Mouse (Mus musculus): ENCODE results near the gene Hoxa3. TPM values are rescaled to one million over a fixed set of nuclear protein-coding genes. Genes with fewer than 3 reads are reported as not detected.

Gene Hoxa3
- polyA plus RNA-seq, 1 experiment from 2014 or later, result 0.32 TPM

DNA sequence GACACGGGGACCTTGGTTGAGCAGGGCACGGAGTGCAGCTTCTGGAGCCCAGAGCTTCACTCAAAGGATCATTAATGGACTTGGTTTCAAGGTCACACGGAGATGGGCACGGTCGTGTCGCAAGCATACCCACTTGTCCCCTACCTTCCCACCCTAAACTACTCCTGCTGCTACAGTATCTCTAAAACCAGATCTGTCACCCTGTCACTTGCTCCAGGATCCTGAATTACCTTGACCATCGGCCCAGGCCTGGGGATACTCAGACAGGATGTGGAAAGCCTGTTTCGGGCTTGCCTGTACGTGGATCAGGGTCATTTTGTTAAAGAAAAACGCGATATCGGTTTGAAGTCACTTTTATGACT, 3.5 kb downstream of the Hoxa3 start:
- 7% methylated on average over 12 of the region's 12 CpGs for whole genome bisulfite sequencing
- no peaks in the 10 kb centered on the region for H3K9me3 ChIP-seq
- peaks cover 10% of the 10 kb centered on the region; the same call in 1 of the 2 replicates for H3K4me1 ChIP-seq
- ATAC-seq (ENCODE audit: low FRiP score), result no peak
- no peaks in the 10 kb centered on the region for H3K36me3 ChIP-seq (replicated peaks)
- no peak overlapping the region for H3K9ac ChIP-seq
- H3K4me3 ChIP-seq (replicated peaks), result no peak overlapping the region
- no peak overlapping the region for H3K4me2 ChIP-seq
- H3K27me3 ChIP-seq, result peaks cover 99% of the 10 kb centered on the region
- H3K27ac ChIP-seq, result no peak overlapping the region

DNA sequence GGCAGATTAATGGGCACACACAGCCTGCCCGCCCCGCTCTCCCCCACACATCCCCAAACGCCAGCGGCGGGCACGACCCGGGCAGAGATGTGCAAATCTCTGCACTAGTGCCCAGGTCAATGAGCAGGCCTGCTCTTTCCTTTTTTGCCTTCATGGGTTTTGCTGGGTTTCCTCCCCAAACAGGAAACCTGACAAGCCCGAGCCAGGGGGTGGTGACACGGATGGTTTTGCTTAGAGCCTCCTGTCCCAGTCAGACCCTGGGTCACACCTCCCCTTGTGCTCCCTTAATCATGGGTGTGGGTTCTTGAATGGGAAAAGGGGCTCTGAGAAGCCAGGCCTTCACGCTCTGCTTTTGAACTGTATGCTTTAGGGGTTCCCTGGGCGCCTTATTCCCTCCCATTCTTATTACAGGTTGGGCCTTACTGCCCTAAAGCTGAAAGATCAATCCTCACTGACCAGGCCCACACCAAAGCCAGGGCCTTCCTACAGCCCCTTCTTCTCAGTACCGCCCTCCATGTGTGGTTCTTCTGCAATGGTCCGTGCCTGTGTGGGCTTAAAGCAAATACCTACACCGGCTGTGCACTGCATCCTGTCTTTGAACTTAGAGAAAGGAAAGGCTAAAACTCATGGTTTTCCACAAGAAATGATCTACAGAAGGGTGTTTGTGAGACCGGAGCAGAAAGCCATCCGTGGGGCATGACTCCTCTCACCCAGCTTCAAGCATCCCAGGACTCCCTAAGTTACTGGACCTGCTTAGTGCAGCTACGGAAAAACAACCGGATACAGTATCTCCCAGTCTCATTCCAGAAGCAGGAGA, 4.1 kb downstream of the Hoxa3 start:
- no peak for ATAC-seq (ENCODE audit: low FRiP score)

DNA sequence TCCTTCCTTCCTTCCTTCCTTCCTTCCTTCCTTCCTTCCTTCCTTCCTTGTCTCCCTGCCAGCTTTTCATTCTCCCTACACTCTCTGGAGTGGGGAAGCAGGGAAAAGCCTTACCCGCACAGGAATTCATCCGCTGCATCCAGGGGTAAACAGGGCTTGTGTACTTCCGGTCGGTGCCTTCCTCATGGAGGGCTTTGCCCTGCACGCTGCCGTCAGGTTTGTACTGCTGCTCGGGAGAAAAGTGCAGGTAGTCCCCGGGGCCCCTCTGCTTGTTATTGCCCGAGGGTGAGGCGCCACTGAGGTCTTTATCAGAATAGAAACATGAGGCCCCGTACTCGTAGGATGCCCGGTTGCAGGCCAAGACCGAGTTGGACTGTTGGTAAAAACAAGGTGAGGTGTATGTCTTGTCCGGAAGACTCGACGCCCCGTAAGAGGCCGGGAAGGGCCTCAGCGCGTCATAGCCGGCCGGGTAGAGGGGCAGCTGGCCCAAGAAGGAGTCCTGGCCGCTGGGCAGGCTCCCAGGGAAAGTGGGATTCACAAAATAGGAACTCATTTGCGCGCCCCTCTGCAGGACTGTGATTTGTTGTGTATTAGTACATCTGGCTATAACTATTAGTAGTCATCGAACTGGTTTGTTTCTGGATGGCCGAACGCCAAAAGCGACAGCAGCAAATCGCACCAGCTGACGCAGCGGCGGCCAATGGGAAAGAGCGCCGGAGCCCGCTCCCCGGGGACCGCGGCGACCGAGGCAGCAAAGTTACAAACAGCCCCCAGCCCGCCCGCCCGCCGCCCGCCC, 4.9 kb downstream of the Hoxa3 start, which contains the start of gene Hoxa6:
Hoxa6 (minus strand) TSS at position 651 of the 796 bp plus-strand sequence.
- Histone ChIP-seq H3K27ac (no peak within 1 kb of the TSS), H3K9ac (no peak within 1 kb of the TSS), H3K4me2 (no peak within 1 kb of the TSS), H3K9me3 (no peaks in the 10 kb centered on the region), H3K4me3 (replicated peaks) (no peak within 1 kb of the TSS), H3K4me1 (peaks cover 20% of the 10 kb centered on the region; the same call in 1 of the 2 replicates), H3K27me3 (peaks cover 99% of the 10 kb centered on the region), H3K36me3 (replicated peaks) (no peaks in the 10 kb centered on the region)
- WGBS, result 1% methylated on average over 44 of the region's 47 CpGs
- ATAC-seq (ENCODE audit: low FRiP score), result no peak

More for the DNA sequence above, 4.1 kb downstream of the Hoxa3 start:
- H3K9ac ChIP-seq, result no peak overlapping the region
- H3K4me1 ChIP-seq, result peaks cover 15% of the 10 kb centered on the region; the same call in 1 of the 2 replicates
- no peaks in the 10 kb centered on the region for H3K36me3 ChIP-seq (replicated peaks)
- H3K27ac ChIP-seq, result no peak overlapping the region
- H3K4me3 ChIP-seq (replicated peaks), result no peak overlapping the region
- 3% methylated on average over 17 of the region's 18 CpGs for WGBS
- H3K9me3 ChIP-seq, result no peaks in the 10 kb centered on the region
- H3K27me3 ChIP-seq, result peaks cover 99% of the 10 kb centered on the region
- no peak overlapping the region for H3K4me2 ChIP-seq

DNA sequence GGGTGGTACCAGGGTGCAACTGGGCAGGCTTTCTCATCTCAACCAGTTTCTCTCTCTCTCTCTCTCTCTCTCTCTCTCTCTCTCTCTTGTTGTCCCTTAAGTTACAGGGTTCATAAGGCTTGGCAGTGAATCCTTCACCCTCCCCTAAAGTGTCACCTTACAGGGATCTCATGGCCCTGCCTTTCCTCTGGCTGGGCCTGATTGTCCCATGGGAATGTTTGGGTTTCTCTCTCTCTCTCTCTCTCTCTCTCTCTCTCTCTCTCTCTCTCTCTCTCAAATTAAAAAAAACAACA, 5.5 kb downstream of the Hoxa3 start:
- H3K27ac ChIP-seq, result no peak overlapping the region
- no peak overlapping the region for H3K4me2 ChIP-seq
- no peak for ATAC-seq (ENCODE audit: low FRiP score)
- H3K4me1 ChIP-seq, result peaks cover 20% of the 10 kb centered on the region; the same call in 1 of the 2 replicates
- H3K4me3 ChIP-seq (replicated peaks), result no peak overlapping the region
- peaks cover 99% of the 10 kb centered on the region for H3K27me3 ChIP-seq
- H3K9ac ChIP-seq, result no peak overlapping the region
- no peaks in the 10 kb centered on the region for H3K36me3 ChIP-seq (replicated peaks)
- no peaks in the 10 kb centered on the region for H3K9me3 ChIP-seq

DNA sequence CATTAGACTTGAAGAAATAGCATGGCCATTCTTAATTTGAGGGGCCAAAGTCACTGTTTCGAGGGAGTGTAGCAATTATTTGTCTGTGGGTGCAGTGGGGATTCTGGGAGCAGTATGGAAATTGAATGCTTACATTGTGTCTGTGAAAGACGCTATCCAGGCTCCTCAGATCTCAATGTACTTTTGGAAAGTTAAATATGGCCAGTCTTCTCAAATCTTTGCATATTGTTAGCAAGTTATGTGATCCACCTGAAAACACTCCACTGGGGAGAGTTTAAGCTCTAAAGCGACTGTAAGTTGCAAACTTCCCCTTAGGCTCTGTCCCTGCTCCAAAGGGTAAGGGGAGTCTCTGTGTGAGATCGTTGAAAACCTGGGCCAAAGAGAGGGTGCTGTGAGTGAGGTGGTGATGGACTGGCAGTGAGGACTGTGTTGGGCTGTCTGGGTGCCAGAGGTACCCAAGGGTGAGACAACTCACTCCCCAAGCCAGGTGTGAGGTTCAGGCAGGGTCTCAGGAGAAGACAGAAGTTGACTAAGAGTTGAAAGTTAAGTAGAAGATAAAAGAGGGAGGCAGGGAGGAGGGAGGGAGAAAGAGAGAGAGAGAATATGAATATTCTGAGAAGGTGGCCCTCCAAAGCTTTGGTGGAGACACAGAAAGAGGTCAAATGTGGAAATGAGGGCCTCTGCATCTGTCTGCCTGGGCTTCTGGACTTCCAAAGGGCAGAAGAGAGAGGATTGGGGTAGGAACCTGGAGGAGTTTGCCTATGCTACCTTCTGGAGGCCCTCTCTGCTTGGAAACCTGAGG, 6.1 kb downstream of the Hoxa3 start:
- no peaks in the 10 kb centered on the region for H3K36me3 ChIP-seq (replicated peaks)
- WGBS, result 1% methylated on average over 4 of the region's 4 CpGs
- no peak for ATAC-seq (ENCODE audit: low FRiP score)
- no peaks in the 10 kb centered on the region for H3K9me3 ChIP-seq
- H3K27me3 ChIP-seq, result peaks cover 98% of the 10 kb centered on the region
- no peak overlapping the region for H3K4me2 ChIP-seq
- H3K4me1 ChIP-seq, result peaks cover 20% of the 10 kb centered on the region; the same call in 1 of the 2 replicates
- H3K27ac ChIP-seq, result no peak overlapping the region
- H3K4me3 ChIP-seq (replicated peaks), result no peak overlapping the region
- no peak overlapping the region for H3K9ac ChIP-seq

DNA sequence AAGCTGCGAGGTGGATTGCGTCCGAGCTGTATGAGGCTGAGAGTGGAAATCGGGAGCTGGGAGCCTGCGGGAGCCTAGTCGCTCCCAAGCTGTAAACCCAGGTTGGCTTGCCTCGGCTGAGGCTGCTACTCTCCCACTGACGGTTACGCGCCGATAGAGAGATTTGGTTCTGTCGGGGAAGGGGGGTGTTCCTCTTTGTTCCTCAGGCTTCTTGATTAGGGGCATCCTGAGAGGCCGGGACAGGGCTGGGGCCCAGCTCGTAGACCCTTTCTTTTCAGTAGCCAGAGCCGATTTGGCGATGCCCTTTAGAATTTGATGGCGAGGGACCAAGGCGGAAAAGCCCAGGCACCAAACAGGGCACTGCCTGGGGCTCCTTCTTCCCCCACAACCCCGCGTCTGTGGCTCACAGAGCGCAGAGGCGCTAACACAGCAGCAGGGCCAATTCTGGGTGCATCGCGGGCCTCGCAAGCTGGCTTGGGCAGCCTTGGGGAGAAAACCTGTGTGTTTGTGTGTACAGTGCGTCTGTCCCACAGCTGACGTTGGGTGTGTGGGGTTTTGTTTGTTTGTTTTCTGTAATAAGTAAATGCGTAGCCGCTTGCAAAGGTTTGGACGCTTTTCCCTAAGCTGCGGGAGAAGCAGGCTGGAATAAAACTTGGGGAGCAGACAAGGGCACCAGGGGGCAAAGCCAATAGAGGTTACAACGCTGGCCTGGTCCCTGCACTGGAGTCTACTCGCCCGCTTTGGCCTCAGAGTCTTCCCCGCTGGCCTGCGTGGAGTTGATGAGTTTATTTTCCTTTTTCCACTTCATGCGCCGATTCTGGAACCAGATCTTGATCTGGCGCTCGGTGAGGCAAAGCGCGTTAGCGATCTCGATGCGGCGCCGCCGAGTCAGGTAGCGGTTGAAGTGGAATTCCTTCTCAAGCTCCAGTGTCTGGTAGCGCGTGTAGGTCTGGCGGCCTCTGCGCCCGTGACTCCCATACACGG, 7.2 kb downstream of the Hoxa3 start:
- H3K4me1 ChIP-seq, result peaks cover 16% of the 10 kb centered on the region; the same call in 1 of the 2 replicates
- H3K4me3 ChIP-seq (replicated peaks), result no peak overlapping the region
- no peaks in the 10 kb centered on the region for H3K9me3 ChIP-seq
- H3K4me2 ChIP-seq, result no peak overlapping the region
- no peaks in the 10 kb centered on the region for H3K36me3 ChIP-seq (replicated peaks)
- peaks cover 98% of the 10 kb centered on the region for H3K27me3 ChIP-seq
- no peak overlapping the region for H3K9ac ChIP-seq
- WGBS, result under 1% methylated on average over 55 of the region's 55 CpGs
- H3K27ac ChIP-seq, result no peak overlapping the region
- no peak for ATAC-seq (ENCODE audit: low FRiP score)

DNA sequence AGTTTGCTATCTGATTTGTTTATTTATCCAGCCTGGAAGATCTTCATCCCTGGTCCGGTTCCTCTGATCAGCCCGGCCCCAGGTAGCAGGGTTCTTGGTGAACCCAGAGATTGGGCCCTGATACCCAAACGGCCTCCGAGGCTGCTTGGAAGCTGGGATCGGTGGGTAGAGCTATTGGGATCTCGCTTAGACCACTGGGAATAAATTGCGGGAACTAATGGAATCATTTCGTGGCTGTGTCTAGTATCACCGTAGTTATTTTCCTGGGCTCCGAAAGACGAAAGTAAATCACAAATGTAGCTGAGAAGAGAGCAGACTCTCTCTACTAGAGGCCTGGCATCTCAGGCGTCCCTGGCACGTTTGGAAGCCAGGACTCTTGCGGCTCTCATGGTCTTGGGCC, 7.9 kb downstream of the Hoxa3 start:
- 4% methylated on average over 14 of the region's 14 CpGs for WGBS
- Histone ChIP-seq H3K9ac (no peak overlapping the region), H3K4me1 (peaks cover 16% of the 10 kb centered on the region; the same call in 1 of the 2 replicates), H3K27ac (no peak overlapping the region), H3K4me3 (replicated peaks) (no peak overlapping the region), H3K9me3 (no peaks in the 10 kb centered on the region), H3K36me3 (replicated peaks) (no peaks in the 10 kb centered on the region), H3K27me3 (peaks cover 99% of the 10 kb centered on the region), H3K4me2 (no peak overlapping the region)
- ATAC-seq (ENCODE audit: low FRiP score), result no peak

DNA sequence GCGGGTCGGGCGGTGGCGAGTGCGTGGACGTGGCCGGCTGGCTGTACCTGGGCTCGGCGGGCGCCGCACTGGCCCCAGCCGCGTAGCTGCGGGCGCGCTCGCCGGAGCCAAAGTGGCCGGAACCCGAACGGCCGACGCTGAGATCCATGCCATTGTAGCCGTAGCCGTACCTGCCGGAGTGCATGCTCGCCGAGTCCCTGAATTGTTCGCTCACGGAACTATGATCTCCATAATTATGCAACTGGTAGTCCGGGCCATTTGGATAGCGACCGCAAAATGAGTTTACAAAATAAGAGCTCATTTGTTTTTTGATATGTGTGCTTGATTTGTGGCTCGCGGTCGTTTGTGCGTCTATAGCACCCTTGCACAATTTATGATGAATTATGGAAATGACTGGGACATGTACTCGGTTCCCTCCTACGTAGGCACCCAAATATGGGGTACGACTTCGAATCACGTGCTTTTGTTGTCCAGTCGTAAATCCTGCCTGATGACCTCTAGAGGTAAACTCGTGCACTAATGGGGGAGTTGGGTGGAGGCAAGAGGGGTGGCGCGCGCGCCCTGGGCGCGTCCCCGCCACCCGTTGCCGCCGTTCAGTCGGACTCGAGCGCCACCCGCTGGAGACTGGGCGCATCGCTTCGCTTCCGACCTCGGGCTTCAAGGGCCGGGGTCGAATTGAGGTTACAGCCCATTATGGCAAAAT, 8.9 kb downstream of the Hoxa3 start, which contains the start of gene Hoxa5:
Hoxa5 (minus strand) TSS at position 538 of the 703 bp plus-strand sequence.
- H3K9ac ChIP-seq, result no peak within 1 kb of the TSS
- no peaks in the 10 kb centered on the region for H3K9me3 ChIP-seq
- peak within 1 kb of the TSS; percentile 24 for H3K4me2 ChIP-seq
- no peak for ATAC-seq (ENCODE audit: low FRiP score)
- H3K27ac ChIP-seq, result no peak within 1 kb of the TSS
- under 1% methylated on average over 65 of the region's 65 CpGs for WGBS
- H3K27me3 ChIP-seq, result peaks cover 99% of the 10 kb centered on the region
- peaks cover 16% of the 10 kb centered on the region; the same call in 1 of the 2 replicates for H3K4me1 ChIP-seq
- peak within 1 kb of the TSS; percentile 25 for H3K4me3 ChIP-seq (replicated peaks)
- no peaks in the 10 kb centered on the region for H3K36me3 ChIP-seq (replicated peaks)

DNA sequence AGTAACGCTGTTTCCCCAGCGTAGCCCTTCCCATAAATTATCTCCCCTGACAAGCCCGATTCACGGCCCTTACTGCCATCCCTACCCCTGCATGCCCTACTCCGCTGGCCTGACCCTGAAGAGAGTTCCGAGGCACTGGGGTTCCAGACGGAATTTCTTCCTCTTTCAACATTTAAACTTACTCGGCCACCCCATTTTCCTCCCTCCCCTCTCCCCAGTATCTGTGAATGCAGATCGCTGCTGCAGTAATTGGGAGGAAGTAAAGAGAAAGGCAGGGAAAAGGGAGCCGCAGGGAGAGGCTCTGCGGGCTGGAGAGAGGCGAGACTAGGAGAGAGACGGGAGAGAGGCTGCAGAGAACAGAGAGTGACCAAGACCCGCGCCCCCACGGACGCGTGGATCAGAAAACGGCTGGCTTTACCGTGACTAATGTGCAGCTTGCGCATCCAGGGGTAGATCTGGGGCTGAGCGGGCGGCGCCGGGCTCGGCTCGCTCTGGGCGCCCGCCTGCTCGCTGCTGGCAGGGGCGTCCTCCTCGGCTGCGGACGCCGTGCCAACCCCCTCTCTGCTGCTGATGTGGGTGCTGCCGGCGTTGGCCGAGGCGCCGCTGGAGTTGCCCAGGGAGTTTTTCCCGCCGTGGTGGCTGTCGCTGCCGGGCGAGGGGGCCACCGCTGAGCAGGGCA, 9.6 kb downstream of the Hoxa3 start:
- Histone ChIP-seq H3K36me3 (replicated peaks) (no peaks in the 10 kb centered on the region), H3K27me3 (peaks cover 99% of the 10 kb centered on the region), H3K9me3 (no peaks in the 10 kb centered on the region), H3K9ac (no peak overlapping the region), H3K4me3 (replicated peaks) (peak overlapping the region; percentile 25), H3K27ac (no peak overlapping the region), H3K4me1 (peaks cover 12% of the 10 kb centered on the region; the same call in 1 of the 2 replicates), H3K4me2 (peak overlapping the region; percentile 24)
- ATAC-seq (ENCODE audit: low FRiP score), result no peak
- WGBS, result under 1% methylated on average over 40 of the region's 46 CpGs

DNA sequence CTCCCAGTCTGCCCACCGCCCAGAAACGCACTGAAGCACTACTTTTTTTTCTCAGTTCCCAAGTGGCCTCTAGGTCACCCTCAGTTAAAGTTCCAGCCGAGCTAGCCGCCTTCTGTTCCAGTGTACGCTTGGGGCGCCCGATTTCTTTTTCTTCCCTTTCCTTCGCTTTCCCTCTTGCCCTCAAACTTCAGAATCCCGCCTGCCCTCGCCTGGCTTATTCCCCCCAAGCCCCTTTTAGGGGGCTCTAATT, 10.1 kb downstream of the Hoxa3 start:
- H3K4me2 ChIP-seq, result no peak overlapping the region
- no peak for ATAC-seq (ENCODE audit: low FRiP score)
- peaks cover 99% of the 10 kb centered on the region for H3K27me3 ChIP-seq
- no peak overlapping the region for H3K9ac ChIP-seq
- H3K4me3 ChIP-seq (replicated peaks), result no peak overlapping the region
- no peaks in the 10 kb centered on the region for H3K9me3 ChIP-seq
- under 1% methylated on average over 10 of the region's 10 CpGs for WGBS
- H3K36me3 ChIP-seq (replicated peaks), result no peaks in the 10 kb centered on the region
- H3K4me1 ChIP-seq, result peaks cover 9% of the 10 kb centered on the region; the same call in 1 of the 2 replicates
- no peak overlapping the region for H3K27ac ChIP-seq

All from forebrain, embryonic 12.5 days (tissue).